Mouse (Mus musculus) left cerebral cortex, postnatal 10 days (tissue): ENCODE measurements around the gene Trp53rka. TPM values are rescaled to one million over a fixed set of nuclear protein-coding genes. Genes with fewer than 3 reads are reported as not detected.
A peak's percentile ranks its signal among the peaks of the same experiment; 100 is the strongest.
"Not testable (repeated sequence)": the region's sequence is repeated elsewhere in the genome, so short reads cannot be mapped to it uniquely, and the experiment has no call there.

Experiments
- DNase-seq, 2 experiments: peaks; one replicate each; pipeline ENCODE4 v3.0.0; 2021 to 2022; ENCODE audit warnings: low spot score in 2 of 2, mixed read lengths in 1 of 2; ENCODE audit errors: extremely low spot score in 1 of 2
- intact Hi-C: fragments of 180-260 bp; cut with DNase I; formaldehyde crosslinking; loops from one replicate; pipeline ENCODE4 v1.15.1; 2025
- total RNA-seq, 2 experiments: library from RNA; stranded (reverse); gene quantifications; 2 replicates each; pipeline ENCODE4 v1.2.3; 2021

The Trp53rka gene
- 10 to 100 TPM; 21.7 to 22.8 TPM for total RNA-seq

DNA sequence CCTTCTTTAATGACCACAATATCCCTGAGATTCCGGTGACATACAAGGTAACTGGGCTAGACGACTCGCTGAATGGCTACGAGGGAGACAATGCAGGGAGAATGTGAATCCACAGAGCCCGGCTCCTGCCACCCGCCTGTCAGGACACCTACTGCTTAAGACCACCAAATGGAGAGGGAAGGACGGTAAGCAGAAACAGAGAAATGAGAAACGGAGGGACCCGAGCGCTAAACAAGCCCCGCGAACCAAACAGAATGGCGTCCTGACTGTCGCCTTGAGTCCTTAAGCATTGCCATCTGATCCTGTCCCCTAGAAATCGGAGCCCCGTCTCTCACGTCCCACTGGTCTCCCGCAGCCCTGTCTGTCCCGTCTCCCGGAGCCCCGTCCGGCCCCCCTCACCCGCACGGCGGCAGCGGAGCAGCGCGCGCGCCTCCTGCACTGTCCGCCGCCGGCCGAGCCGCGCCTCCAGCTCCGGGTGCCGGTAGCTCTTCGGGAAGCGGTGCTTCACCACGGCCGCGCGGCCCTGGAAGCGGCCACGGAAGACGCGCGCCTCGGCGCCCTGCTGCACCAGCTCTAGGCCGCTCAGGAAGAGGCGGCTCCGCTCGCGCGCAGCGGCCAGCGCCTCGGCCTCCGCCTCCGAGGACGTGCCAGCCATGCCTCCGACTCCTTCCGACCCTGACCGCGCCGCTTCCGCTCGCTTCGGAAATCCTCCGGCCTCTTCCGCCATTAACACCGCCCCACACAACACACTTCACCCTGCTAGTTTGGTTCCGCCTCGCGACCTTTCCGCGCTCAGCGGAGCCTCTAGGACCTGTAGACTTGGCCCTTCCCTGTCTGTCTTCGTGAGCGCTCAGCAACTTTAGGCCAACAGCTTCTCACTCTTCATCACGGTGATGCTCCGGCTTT is at the start of gene Trp53rka:
Gene Trp53rka (minus strand): TSS at position 677 of the 906 bp plus-strand sequence.
- peak; percentile 73 to 90 for DNase-seq
- intact Hi-C loops = no loop called here

DNA sequence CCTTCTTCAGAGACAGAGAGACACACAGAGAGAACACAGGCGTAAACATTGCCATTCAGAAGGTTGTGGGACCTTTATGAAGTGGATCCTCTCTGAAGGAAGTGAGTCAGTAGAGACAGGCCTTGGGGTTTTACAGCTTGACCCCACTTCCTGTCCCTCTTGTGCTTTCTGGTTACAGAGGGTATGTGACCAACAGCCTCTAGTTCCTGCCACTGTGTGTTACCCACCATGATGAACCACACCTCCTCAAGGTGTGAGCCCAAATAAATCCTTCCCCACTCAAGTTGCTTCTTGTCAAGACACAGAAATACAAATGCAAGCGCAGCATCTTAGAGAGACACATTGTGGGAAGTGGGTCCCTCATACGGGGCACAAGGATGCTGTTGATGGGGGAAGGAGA is 47.9 kb upstream of the Trp53rka start:
- intact Hi-C loops = no loop called here
- DNase-seq = no peak

DNA sequence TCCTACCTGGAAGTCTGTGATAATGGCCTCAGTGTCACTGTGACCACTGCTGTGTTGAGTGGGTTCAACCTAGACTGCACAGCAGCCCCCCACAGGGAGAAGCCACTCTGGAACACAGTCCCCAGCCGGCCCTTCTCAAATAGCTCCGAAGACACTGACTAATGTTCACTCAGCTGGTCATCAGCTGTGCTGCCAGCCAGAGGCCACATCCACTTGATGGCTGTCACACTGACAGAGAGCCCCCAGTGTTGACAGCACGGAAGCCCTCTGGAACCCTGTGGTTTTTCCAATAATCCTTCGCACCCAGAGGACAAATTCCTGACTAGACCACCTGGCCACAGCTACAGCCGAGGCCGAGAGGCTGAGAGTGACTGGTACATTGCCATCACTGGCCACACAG is 40.7 kb upstream of the Trp53rka start:
- intact Hi-C loops = loop anchor here (5.0 kb wide), 1 partner anchor 384 kb away; no protein-coding TSS in a partner anchor
- DNase-seq = no peak

DNA sequence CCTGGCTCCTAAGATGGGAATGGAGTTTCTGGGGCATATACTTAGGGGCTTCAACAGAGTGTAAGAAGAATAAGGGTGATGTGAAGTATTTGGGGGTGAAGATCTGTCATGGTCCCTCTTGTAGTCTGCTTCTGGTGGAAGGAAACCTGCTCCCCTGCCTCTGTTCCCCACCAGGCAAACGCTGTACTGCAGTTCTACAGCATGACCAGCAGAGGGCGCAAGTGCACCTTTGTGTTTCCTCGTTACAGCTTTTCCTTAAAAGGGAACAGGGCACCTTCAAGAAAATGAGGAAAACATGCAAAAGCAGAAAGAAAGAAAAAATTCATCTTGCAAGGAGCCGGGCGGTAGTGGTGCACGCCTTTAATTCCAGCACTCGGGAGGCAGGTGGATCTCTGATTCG is 36.0 kb upstream of the Trp53rka start:
- peak; percentile 59 to 68 for DNase-seq
- intact Hi-C loops = loop anchor here (5.0 to 10.0 kb wide), 3 partner anchors 218 to 516 kb away; no protein-coding TSS in a partner anchor

DNA sequence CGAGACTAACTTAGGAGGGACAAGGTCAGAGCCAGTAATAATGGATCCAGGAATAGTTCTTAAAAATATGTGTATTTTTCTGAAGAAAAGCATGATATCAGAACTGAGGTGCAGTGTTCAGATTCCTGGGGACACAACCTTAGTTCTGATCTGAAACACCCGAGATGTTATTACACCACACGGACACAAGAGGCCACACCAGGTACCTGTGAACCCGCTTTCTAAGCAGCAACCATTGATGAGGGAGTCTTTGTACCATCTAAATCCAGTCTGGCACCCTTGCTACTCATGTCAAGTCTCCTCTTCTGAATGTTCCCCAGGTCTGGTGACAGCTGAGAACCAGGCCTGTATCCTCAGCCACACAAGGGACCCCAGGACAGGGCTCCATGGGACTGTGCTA is 32.5 kb upstream of the Trp53rka start:
- DNase-seq = no peak
- intact Hi-C loops = loop anchor here (5.0 to 10.0 kb wide), 3 partner anchors 222 to 519 kb away; no protein-coding TSS in a partner anchor

DNA sequence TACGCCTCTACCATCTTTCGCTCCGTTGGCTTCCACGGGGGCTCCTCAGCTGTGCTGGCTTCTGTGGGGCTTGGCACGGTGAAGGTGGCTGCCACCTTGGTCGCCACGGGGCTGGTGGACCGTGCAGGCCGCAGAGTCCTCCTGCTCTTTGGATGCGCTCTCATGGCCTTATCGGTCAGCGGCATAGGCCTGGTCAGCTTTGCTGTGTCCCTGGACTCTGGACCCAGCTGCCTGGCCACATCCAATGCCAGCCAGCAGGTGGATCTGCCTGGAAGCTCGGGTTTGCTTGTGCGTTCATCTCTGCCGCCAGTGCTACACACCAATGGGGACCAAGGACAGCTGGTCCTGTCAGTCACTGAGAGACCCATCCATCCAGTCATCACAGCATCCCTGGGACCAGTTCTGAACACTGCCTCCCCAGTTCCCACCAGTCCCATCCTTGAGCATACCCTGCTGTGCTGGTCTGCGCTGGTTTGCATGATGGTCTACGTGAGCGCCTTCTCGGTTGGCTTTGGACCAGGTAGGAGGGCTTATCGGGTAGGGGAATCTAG is 22.1 kb upstream of the Trp53rka start:
- no peak for DNase-seq
- intact Hi-C loops = no loop called here

DNA sequence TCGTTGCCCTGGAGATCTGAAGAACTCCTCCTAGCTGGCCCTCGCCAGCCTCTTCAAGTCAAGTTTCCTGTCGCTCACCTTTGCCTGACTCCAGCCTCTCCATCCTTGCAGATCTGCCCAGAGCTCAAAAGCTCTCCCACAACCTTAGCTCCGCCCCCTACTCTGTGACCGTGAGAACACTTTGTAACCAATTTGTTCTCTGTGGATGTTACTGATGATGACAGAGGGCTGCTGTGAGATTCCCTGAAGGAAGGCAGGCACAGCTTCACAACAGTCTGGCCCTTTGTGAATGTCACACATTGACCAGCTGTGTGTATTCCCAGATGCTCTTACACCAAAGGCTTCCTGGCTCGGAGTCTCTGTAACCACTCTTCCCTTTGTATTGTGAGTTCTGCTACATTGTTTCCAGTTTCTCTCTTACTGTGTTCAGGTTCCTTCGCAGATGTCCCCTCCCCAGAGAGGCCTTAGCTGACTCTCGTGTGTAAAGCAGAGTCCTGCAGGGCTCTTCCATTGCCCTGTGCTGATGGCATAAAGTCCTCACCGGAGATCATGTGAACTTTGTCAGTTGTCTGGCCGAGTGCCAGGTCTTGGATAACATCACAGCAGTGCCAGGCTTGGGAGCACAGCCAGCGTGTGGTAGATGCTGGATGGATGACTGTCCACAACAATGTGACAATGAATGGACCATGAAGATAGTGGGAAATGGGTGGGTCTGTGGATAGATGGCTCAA is 19.9 kb upstream of the Trp53rka start:
- intact Hi-C loops = no loop called here
- DNase-seq = peak in 1 of 2 experiments; percentile 61

DNA sequence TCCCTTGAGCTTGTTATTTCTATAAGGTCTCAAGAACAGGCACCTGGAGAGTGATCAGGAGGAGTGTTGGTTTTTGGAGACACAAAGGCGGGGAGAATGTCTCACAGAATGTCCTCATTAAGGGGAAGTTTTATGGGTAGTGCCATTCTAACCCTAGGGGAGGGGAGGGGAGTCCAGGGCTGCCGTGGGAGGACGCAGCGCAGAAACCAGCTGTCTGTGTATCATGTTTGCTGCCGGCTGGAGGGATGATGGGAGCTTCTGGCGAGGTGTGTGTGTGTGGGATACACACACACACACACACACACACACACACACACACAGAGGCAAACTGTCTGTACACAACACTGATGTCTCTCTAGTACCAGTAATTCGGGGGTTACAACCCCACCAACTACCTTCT is 19.3 kb upstream of the Trp53rka start:
- intact Hi-C loops = no loop called here
- no peak for DNase-seq

DNA sequence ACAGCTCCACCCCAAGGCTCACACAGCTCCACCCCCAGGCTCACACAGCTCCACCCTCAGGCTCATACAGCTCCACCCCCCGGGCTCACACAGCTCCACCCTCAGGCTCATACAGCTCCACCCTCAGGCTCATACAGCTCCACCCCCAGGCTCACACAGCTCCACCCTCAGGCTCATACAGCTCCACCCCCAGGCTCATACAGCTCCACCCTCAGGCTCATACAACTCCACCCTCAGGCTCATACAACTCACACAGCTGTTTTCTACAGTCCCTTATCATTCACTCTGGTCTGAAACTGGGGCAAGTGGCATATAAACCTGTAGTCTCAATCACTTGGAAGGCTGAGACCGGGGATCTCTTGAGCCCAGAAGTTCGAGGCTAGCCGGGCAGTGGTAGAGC is 18.4 kb upstream of the Trp53rka start:
- intact Hi-C loops, DNase-seq: not testable (repeated sequence)

DNA sequence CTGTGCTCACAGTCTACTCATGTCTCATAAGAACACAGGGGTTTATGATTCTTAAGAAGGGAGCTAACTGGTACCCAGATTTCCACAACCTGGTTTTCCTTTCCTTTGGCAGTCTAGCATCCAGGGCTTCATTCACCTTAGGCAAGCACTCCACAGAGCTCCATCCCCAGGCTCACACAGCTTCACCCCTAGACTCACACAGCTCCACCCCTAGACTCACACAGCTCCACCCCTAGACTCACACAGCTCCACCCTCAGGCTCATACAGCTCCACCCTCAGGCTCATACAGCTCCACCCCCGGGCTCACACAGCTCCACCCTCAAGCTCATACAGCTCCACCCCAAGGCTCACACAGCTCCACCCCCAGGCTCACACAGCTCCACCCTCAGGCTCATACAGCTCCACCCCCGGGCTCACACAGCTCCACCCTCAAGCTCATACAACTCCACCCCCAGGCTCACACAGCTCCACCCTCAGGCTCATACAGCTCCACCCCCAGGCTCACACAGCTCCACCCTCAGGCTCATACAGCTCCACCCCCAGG is 17.9 kb upstream of the Trp53rka start:
- DNase-seq, intact Hi-C loops: not testable (repeated sequence)

DNA sequence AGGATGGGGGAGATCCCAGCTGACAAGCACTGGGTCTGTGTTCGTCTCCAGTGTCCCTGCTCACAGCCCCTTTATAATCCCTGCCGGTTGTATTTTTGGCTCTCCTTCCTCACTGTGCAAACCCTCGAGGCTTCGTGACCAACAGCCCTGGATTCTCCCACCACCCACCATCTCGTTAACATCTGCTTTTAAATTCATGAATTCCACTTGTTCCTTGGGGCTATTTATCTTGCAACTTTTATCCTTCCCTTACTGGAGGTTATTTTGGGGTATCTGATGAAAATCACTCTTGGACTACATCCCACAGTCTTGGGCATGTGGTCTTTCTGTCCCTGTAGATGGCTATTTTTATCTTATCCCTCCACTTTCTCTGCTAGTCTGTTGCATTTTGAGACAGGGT is 17.3 kb upstream of the Trp53rka start:
- DNase-seq = no peak
- intact Hi-C loops = no loop called here

DNA sequence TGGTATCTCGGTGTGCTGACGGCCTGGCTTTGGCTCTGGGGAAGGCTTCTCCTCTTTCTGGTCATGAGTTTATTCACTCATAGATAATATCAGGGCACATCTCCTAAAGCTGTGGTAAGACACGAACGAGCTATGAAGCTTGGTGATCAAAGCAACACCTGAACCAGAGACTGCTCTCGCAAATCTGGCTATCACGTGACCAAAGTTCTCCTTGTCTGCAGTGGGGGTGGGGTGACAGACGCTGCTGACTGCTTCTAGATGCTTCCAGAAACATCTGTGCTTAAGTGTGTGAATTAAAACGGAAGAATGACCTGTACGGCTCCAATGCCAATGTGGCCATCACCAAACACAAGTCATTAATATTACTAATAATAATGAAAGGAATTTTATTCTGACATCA is 16.6 kb upstream of the Trp53rka start:
- intact Hi-C loops = no loop called here

DNA sequence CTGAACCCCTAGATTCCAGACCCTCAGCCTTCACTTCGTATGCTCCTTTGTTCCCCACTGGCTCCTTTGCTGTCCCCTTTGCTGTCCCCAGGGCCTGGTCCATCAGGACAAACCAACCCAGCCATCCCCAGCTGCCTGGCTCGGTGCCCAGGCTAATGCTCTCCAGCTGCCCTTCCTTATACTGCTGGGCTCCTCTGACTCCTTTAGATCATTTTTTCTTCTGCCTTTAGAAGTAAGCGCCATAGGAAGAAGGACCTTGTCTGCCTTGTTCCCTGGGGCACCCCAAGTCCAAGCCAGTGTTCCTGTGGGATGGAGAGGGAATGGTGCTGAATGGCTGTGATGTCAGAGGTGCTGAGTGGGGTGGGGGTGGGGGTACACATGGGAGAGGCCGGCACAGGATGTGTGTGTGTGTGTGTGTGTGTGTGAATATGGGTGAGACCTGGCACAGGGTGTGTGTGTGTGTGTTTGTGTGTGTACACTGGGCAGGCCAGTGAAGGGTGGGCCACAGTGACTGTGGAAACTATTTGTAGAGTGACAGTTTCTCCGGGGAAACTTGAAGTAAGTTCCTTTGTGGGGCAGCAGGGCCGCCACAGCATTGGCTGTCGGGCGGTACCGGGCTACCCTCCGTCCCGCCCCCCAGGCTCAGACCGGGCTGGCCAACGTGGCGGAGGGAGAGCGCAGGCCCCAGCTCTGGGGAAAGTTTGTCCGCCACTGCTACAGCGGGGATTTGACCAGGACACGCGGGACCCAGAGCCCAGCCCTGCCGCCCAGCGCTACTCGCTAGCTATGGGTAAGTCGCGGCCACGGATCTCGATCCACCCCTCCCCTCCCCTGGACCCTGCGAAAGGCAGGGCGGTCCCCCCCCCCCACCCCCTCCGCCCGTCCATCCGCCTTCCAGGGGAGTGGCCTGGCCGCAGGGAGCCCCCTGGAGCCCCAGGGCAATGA is 10.4 kb upstream of the Trp53rka start, which contains the start of gene Slc2a10:
Gene Slc2a10 (plus strand): TSS at position 529 of the 945 bp plus-strand sequence.
- intact Hi-C loops = no loop called here
- peak in 1 of 2 experiments; percentile 83 for DNase-seq

More for the DNA sequence above, 16.6 kb upstream of the Trp53rka start:
- DNase-seq = no peak

DNA sequence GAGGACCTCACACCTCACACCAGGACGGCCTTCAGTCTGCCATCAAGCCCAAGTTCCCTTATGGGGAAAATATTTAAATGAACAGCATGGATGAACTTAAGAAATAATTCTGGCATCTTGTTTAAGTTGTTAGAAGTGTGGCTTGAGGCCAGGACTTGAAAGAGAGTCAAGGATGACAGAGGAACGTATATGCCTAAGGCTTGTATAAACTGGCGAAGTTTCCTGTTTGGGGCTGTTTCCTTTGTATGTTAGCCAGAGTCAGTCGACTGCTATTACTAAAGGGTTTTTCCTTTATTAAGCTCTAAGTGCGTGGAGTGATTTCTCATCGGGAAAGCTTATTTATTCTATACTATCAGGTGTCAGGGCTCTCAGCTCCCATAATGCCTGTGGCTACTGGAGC is 5.7 kb upstream of the Trp53rka start:
- no peak for DNase-seq
- intact Hi-C loops = no loop called here

DNA sequence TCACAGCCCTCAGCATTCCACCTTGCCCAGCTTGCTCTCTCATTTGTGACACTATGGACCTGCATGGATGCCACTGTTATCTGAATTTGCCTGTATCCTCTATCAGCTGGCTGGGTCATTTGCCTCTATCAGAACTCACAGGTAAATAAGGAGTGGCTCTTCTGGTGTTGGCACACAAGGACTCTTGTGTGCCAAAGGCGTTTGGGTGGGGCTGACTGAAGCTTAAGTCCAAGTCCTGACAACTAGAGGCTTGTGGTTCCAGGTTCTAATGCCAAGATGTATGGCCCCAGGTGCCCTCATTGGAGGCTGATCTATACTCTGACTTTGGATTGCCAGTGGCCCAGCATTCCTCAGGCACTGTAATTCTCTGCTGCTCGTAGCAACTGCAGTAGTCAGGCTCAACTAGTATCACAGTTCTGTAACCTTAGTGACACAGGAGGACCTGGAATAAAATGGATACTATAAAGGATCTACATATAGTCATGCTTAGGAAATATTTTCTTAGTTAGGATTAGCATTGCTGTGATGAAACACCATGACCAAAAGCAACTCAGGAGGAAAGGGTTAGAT is 4.7 kb upstream of the Trp53rka start:
- intact Hi-C loops = no loop called here

DNA sequence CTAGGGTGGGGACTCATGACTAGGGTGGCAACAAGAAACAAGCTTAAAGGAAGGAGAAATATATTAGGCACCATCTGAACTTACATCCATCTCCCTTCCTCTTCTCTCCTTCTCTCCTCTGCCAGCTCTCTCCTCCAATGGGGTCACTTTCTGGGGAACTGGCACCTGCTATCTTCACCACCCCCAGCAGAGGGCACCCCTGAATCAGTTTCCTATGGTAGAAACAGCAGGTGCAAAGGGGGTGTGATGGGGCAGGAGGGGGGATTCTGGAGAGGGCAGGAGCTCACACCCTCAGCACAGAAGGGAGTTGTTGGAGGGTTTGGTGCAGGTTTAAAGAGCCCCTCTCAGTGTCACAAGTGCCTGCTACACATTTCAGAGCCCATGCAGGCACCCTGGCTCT is 3.1 kb upstream of the Trp53rka start:
- DNase-seq = peak in 1 of 2 experiments; percentile 75
- intact Hi-C loops = no loop called here

More for the DNA sequence above, 4.7 kb upstream of the Trp53rka start:
- DNase-seq = no peak

DNA sequence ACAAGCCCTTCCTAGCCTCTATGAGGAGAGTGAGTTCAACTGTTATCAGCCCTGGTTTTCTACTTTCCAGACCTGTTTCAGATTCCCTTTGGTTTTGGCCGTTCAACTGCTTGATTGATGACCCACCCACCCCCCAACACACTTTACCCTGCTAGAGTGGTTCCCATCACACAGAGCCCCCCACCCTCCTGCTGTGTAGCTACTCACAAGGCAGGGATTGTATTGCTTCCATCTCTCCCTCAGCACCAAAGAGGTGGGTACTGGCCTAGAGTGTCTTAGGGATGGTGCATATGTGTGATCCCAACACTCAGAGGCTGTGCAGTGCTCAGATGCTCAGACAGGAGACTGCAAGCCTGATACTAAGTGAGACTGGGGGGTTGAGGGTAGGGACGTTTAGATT is 1.4 kb upstream of the Trp53rka start:
- intact Hi-C loops = no loop called here
- DNase-seq = no peak
